Mouse (Mus musculus): Measurements from ENCODE around the gene Ppm1f.

GRCm38 (mm10) chr16:16879025-16879424 is 17.2 kb upstream of the Ppm1f start:
- no peak for TF ChIP-seq CTCF (IDR thresholded peaks at IDR 0.05; ENCODE audit: low read depth, low read length)
- TF ChIP-seq GATA2 (IDR thresholded peaks at IDR 0.05; ENCODE audit: borderline replicate concordance, low read depth, low read length) = no peak
- TF ChIP-seq TAL1 (conservative IDR thresholded peaks at IDR 0.05; ENCODE audit: low read depth, low read length) = no peak
- no peak for TF ChIP-seq POLR2AphosphoS5 (IDR thresholded peaks at IDR 0.05; ENCODE audit: insufficient replicate concordance, low read depth, low read length)
- no peak for TF ChIP-seq GATA1 (IDR thresholded peaks at IDR 0.05; ENCODE audit: borderline replicate concordance, low read length)

Data from G1E (cell line).